ENCODE assay signal across 12 mouse cellular contexts in the genomic region with DNA sequence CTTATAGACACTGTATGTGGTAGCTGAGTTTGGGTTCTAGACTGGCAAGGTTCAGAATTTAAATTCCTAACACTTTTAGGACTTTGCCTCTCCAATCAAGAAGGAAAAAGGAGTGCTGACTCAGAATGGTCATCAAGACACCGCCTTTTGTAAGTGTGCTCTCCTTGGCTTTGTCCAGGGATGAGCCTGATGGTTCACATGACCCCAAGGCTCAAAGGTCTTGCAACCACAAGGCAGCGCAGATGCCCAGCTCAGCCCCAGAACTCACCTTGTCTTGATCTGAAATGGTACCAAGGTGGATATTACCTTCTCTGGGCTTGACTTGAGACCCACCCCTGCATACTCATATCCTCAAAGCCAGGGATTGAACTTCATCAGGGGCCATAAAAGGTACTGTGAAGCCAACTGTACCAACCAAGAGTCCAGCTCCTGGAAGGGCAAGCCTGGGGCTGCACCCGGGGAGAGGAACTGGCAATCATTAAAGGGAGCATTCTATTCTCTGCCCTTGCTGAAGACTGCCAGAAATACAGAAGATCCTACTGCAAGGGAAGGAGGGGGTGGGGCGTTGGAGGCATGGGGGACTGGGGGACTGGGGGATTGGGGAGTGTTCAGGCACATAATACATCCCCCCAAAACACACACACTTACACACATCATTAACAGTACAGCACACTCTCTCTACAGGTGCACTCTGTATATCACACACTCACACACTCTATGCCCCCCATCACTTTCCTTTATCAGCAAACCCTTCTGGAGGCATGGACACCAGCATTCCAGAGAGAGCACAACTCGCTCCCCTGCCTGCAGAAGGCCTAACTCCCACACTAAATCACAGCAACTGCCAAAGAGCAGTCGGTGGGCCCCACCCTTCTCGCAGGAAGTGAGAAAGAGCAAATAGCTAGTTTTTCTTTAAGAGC. TPM values are rescaled to one million over a fixed set of nuclear protein-coding genes. Genes with fewer than 3 reads are reported as not detected.
A peak's percentile ranks its signal among the peaks of the same experiment; 100 is the strongest.
DNase-seq lines count a peak whose midpoint lies in the region; ATAC-seq lines count a peak whose summit lies in the region.
"Had no signal": no experiment of that assay in that cellular context is flagged by ENCODE, and none has a peak within 500 bp of the region (broad histone marks: within the 10 kb centered on the region; RNA-seq: fewer than 3 reads in every experiment).

No protein-coding gene starts in this region.

- ATAC-seq in liver, embryonic 11.5 days (replicated peaks; ENCODE audit: low FRiP score): peak; percentile 44
- peak; percentile 53; the same call in 1 of the 2 replicates for ATAC-seq in kidney, embryonic 14.5 days (ENCODE audit: low FRiP score, low TSS enrichment)
- ATAC-seq in neural tube, embryonic 13.5 days (ENCODE audit: low read depth): peak; percentile 63
- no peak for ATAC-seq in hindbrain, embryonic 14.5 days (ENCODE audit: low FRiP score)
- ATAC-seq: forebrain, embryonic 14.5 days had no signal

- no peaks in the 10 kb centered on the region for H3K36me3 ChIP-seq in liver, embryonic 11.5 days (ENCODE audit: control insufficient read depth, insufficient read depth, low read length)
- no peaks in the 10 kb centered on the region for H3K36me3 ChIP-seq in kidney, embryonic 14.5 days (ENCODE audit: control insufficient read depth, insufficient read depth, low read length)
- H3K36me3 ChIP-seq in neural tube, embryonic 13.5 days: no peaks in the 10 kb centered on the region
- H3K36me3 ChIP-seq in hindbrain, embryonic 14.5 days (replicated peaks; ENCODE audit: control insufficient read depth, insufficient read depth): no peaks in the 10 kb centered on the region
- H3K36me3 ChIP-seq: G1E had no signal

- H3K27me3 ChIP-seq in liver, embryonic 11.5 days (replicated peaks; ENCODE audit: control insufficient read depth, insufficient read depth, low read length): no peaks in the 10 kb centered on the region
- no peaks in the 10 kb centered on the region for H3K27me3 ChIP-seq in kidney, embryonic 14.5 days (ENCODE audit: control insufficient read depth, insufficient read depth, low read length)
- H3K27me3 ChIP-seq in neural tube, embryonic 13.5 days: no peaks in the 10 kb centered on the region
- no peaks in the 10 kb centered on the region for H3K27me3 ChIP-seq in hindbrain, embryonic 14.5 days (ENCODE audit: control insufficient read depth, insufficient read depth, low read length)

- no peak for DNase-seq in liver, embryonic 11.5 days (ENCODE audit: low spot score)
- DNase-seq in liver: no peak
- DNase-seq in embryo, embryonic 10 days (ENCODE audit: low spot score): peak; percentile 50
- no peak for DNase-seq in cerebellum, adult 8-10 months
- DNase-seq in gastrocnemius, postnatal 25 days: no peak
- no peak for DNase-seq in hindbrain, embryonic 14.5 days (ENCODE audit: low spot score)
- DNase-seq: right cerebral cortex, postnatal 4 days had no signal

- 0 out of 2 replicates have a peak overlapping the region, but pooled peaks have one; percentile 8 for H3K27ac ChIP-seq in liver, embryonic 11.5 days (ENCODE audit: low read depth, low read length)
- peak overlapping the region; percentile 65 for H3K27ac ChIP-seq in kidney, embryonic 14.5 days (ENCODE audit: low read depth, low read length)
- peak overlapping the region; percentile 56 for H3K27ac ChIP-seq in neural tube, embryonic 13.5 days (replicated peaks)
- H3K27ac ChIP-seq in hindbrain, embryonic 14.5 days: no peak overlapping the region

- no peaks in the 10 kb centered on the region for H3K9me3 ChIP-seq in liver, embryonic 11.5 days (ENCODE audit: control insufficient read depth, low read length)
- no peaks in the 10 kb centered on the region for H3K9me3 ChIP-seq in kidney, embryonic 14.5 days (ENCODE audit: control insufficient read depth, low read length)
- no peaks in the 10 kb centered on the region for H3K9me3 ChIP-seq in neural tube, embryonic 13.5 days
- H3K9me3 ChIP-seq in hindbrain, embryonic 14.5 days (ENCODE audit: control insufficient read depth, low read length): no peaks in the 10 kb centered on the region
- H3K9me3 ChIP-seq: G1E had no signal

- no peak overlapping the region for H3K4me2 ChIP-seq in liver, embryonic 11.5 days
- no peak overlapping the region for H3K4me2 ChIP-seq in kidney, embryonic 14.5 days (replicated peaks; ENCODE audit: low read depth, low read length)
- no peak overlapping the region for H3K4me2 ChIP-seq in neural tube, embryonic 13.5 days
- H3K4me2 ChIP-seq in hindbrain, embryonic 14.5 days (replicated peaks): no peak overlapping the region
- H3K4me2 ChIP-seq: midbrain, embryonic 11.5 days had no signal

- H3K4me3 ChIP-seq in liver, embryonic 11.5 days (ENCODE audit: low read depth, low read length): no peak overlapping the region
- no peak overlapping the region for H3K4me3 ChIP-seq in kidney, embryonic 14.5 days (ENCODE audit: low read length)
- no peak overlapping the region for H3K4me3 ChIP-seq in neural tube, embryonic 13.5 days
- H3K4me3 ChIP-seq in hindbrain, embryonic 14.5 days (replicated peaks; ENCODE audit: low read length): no peak overlapping the region

- 51% methylated on average over 7 of the region's 7 CpGs for WGBS in liver, embryonic 11.5 days
- WGBS in kidney, embryonic 14.5 days: 46% methylated on average over 7 of the region's 7 CpGs
- 32% methylated on average over 7 of the region's 7 CpGs for WGBS in neural tube, embryonic 13.5 days
- 47% methylated on average over 7 of the region's 7 CpGs for WGBS in hindbrain, embryonic 14.5 days

- H3K4me1 ChIP-seq in liver, embryonic 11.5 days (replicated peaks; ENCODE audit: control insufficient read depth, insufficient read depth, low read length): peaks cover 19% of the 10 kb centered on the region
- peaks cover 10% of the 10 kb centered on the region; the same call in 1 of the 2 replicates for H3K4me1 ChIP-seq in kidney, embryonic 14.5 days (ENCODE audit: control insufficient read depth, insufficient read depth, low read length)
- peaks cover 23% of the 10 kb centered on the region for H3K4me1 ChIP-seq in neural tube, embryonic 13.5 days (replicated peaks)
- H3K4me1 ChIP-seq in hindbrain, embryonic 14.5 days (replicated peaks; ENCODE audit: control insufficient read depth, insufficient read depth, low read length): no peaks in the 10 kb centered on the region

- no peak overlapping the region for H3K9ac ChIP-seq in liver, embryonic 11.5 days (ENCODE audit: low read depth, low read length)
- no peak overlapping the region for H3K9ac ChIP-seq in kidney, embryonic 14.5 days (ENCODE audit: low read depth, low read length)
- no peak overlapping the region for H3K9ac ChIP-seq in neural tube, embryonic 13.5 days
- H3K9ac ChIP-seq in hindbrain, embryonic 14.5 days: no peak overlapping the region

RNA-seq across cellular contexts. Expression of gene Ezr, which starts 29.6 kb away (rescaled TPM):
- 96.2 and 97.3 TPM in 2 replicates for polyA plus RNA-seq in liver, embryonic 11.5 days (2014; fragmentation: Nextera tagmentation; extraction: Ambion mirVana)
- polyA plus RNA-seq in kidney, embryonic 14.5 days (2014; fragmentation: Nextera tagmentation; extraction: Ambion mirVana): 96.7 and 158 TPM in 2 replicates
- 58.5 and 68.3 TPM in 2 replicates for polyA plus RNA-seq in neural tube, embryonic 13.5 days (2015; fragmentation: Nextera tagmentation; extraction: Ambion mirVana)
- total RNA-seq in gastrocnemius, postnatal 25 days (2021): 1 to 10 TPM; 2.2 to 2.9 TPM
- 60.1 and 67.4 TPM in 2 replicates for polyA plus RNA-seq in hindbrain, embryonic 14.5 days (2014; fragmentation: Nextera tagmentation; extraction: Ambion mirVana)
